Mouse (Mus musculus): Measurements from ENCODE around the gene B3galt4.

DNA sequence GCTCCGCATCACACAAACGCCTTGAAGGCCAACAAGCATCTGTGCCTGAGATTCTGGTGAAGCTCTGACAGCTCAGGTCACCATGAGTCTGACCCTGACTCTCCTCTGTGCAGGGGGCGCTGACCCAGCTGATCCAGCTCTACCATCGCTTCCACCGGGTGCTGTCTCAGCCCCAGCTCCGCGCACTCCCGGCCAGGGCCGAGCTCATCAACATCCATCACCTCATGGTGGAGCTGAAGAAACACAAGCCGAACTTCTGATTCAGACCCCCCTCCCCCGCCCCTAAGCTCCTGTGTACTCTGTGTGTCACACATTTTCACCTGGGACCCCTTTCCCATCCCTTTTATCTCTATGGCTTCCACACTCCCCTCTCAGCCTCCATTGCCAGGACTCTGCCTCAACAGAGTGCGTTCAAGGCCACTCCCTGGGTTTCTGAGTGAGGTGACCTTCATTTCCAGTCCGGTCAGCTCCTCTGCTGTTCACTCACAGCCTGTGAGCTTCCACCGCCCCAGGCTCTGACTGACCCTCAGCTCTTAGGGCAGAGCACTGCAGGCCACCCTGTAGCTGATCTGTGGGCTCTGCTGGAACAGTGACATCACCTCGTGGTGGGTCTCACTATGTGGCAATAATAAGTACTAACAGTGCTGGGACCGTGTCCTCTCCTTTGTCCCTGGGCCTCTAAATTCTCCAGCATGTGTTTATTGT, 14.7 kb upstream of the B3galt4 start:
- TF ChIP-seq CTCF (IDR thresholded peaks at IDR 0.05; ENCODE audit: low read depth, low read length) (no peak), GATA1 (IDR thresholded peaks at IDR 0.05; ENCODE audit: borderline replicate concordance, low read length) (no peak), POLR2AphosphoS5 (IDR thresholded peaks at IDR 0.05; ENCODE audit: insufficient replicate concordance, low read depth, low read length) (no peak), TAL1 (conservative IDR thresholded peaks at IDR 0.05; ENCODE audit: low read depth, low read length) (no peak)

All from G1E (cell line).